Mouse (Mus musculus) thymus, adult 2 months (tissue): ENCODE measurements around the gene Fkbp9.

Experiments
- CTCF ChIP-seq: fragments of 200-500 bp; IDR thresholded peaks from 2 replicates; pipeline ENCODE4 v1.5.1; 2012; ENCODE audit warnings: mild to moderate bottlenecking, control low read depth, low read length, moderate library complexity, borderline replicate concordance; ENCODE audit not compliant: control insufficient read depth, poor library complexity, insufficient read depth; ENCODE audit errors: extremely low read depth
- POLR2A ChIP-seq: fragments of 200-500 bp; IDR thresholded peaks from 2 replicates; pipeline ENCODE4 v1.6.1; 2012; ENCODE audit warnings: mild to moderate bottlenecking, low read length, control low read depth, moderate library complexity; ENCODE audit not compliant: control insufficient read depth, poor library complexity, insufficient read depth; ENCODE audit errors: extremely low read depth

GRCm38 (mm10) chr6:56835532-56835931 lies 3.7 kb downstream of the Fkbp9 start:
- TF ChIP-seq CTCF (no peak), POLR2A (no peak)
